Mouse (Mus musculus) cerebellum, adult 2 months (tissue): Measurements from ENCODE around the gene Med18.

Experiments used
- CTCF ChIP-seq: fragments of 200-500 bp; IDR thresholded peaks from 2 replicates; pipeline ENCODE4 v1.5.1; 2011; ENCODE audit warnings: low read depth, mild to moderate bottlenecking, control low read depth, low read length, moderate library complexity, borderline replicate concordance; ENCODE audit not compliant: insufficient read depth
- POLR2A ChIP-seq: fragments of 200-500 bp; IDR thresholded peaks from 2 replicates; pipeline ENCODE4 v1.6.1; 2011; ENCODE audit warnings: low read length, control low read depth, borderline replicate concordance; ENCODE audit not compliant: insufficient read depth

- no peak for TF ChIP-seq CTCF
- no peak for TF ChIP-seq POLR2A
These were observed 28.7 kb upstream of the Med18 start for GRCm38 (mm10) chr4:132492178-132493060.
